Mouse (Mus musculus): ENCODE measurements around the gene Armt1. TPM values are rescaled to one million over a fixed set of nuclear protein-coding genes. Genes with fewer than 3 reads are reported as not detected.

Armt1 gene
- polyA plus RNA-seq, 1 experiment: 14.0 TPM

- TF ChIP-seq POLR2A (IDR thresholded peaks at IDR 0.05; ENCODE audit: borderline replicate concordance, extremely low read depth, insufficient read depth, insufficient read length, poor library complexity, severe bottlenecking) (no peak), CTCF (IDR thresholded peaks at IDR 0.05; ENCODE audit: borderline replicate concordance, extremely low read depth, insufficient read depth, insufficient read length) (no peak)
- no peak for DNase-seq (ENCODE audit: low read depth)
These were observed 24.1 kb downstream of the Armt1 start for GRCm38 (mm10) chr10:4456409-4456808.

DNA sequence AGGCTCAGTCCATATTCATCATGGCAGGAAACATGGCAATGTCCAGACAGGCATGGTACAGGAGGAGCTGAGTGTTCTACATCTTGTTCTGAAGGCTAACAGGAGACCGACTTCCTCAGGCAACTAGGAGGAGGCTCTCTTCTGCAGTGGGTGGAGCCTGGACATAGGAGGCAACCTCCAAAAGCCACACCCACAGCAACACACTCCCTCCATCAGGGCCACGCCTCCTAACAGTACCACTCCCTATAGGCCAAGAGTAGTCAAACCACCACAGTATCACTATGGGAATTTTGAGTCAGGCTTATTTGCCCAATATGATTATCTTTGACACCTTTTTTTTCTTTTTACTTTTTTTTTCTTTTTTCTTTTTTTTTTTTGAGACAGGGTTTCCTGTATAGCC, 27.9 kb downstream of the Armt1 start:
- no peak for DNase-seq (ENCODE audit: low read depth)
- TF ChIP-seq CTCF (IDR thresholded peaks at IDR 0.05; ENCODE audit: borderline replicate concordance, extremely low read depth, insufficient read depth, insufficient read length): no peak

DNA sequence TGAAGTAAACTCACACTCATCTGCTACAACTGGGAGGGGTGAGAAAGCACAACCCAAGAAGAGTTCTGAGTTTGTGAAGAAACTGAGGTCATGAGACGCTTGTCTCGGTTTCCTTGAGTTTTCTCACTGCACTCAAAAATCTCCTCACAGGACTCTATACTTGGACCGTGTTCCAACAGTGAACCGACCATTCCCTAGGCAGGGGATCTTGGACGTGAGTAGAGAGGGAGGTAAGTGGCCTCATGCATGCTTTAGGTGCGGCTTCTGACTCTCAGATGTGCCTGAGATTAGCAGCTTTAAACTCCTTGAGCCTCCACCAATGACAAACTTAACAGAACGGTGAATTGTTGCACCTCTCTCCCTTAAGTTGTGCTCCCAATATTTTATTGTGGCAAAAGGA, 33.5 kb downstream of the Armt1 start:
- DNase-seq (ENCODE audit: low read depth): no peak
- TF ChIP-seq CTCF (IDR thresholded peaks at IDR 0.05; ENCODE audit: borderline replicate concordance, extremely low read depth, insufficient read depth, insufficient read length) (no peak), POLR2A (IDR thresholded peaks at IDR 0.05; ENCODE audit: borderline replicate concordance, extremely low read depth, insufficient read depth, insufficient read length, poor library complexity, severe bottlenecking) (no peak)

GRCm38 (mm10) chr10:4469406-4469805, 37.1 kb downstream of the Armt1 start:
- TF ChIP-seq CTCF (IDR thresholded peaks at IDR 0.05; ENCODE audit: borderline replicate concordance, extremely low read depth, insufficient read depth, insufficient read length): no peak
- no peak for TF ChIP-seq POLR2A (IDR thresholded peaks at IDR 0.05; ENCODE audit: borderline replicate concordance, extremely low read depth, insufficient read depth, insufficient read length, poor library complexity, severe bottlenecking)
- no peak for DNase-seq (ENCODE audit: low read depth)

DNA sequence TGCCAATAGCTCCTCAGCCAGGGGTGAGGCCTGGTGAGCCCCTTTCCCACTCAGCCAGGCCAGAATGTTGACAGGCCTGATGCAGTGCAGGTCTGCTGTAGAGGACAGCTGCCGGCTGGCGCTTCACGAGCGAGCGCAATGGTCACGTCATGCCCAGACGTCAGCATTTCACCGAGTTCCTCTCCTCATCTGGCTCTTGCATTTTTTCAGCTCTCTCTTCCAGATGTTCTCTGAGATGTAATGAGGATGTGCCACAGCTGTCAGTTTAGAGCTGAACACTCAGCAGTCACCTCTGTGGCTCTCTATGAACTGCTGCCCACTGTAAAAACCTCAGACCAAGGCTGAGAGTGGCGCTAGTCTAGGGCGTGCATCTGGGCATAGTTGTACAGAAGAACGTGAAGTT, 41.3 kb downstream of the Armt1 start:
- TF ChIP-seq POLR2A (IDR thresholded peaks at IDR 0.05; ENCODE audit: borderline replicate concordance, extremely low read depth, insufficient read depth, insufficient read length, poor library complexity, severe bottlenecking) (no peak), CTCF (IDR thresholded peaks at IDR 0.05; ENCODE audit: borderline replicate concordance, extremely low read depth, insufficient read depth, insufficient read length) (no peak)
- DNase-seq (ENCODE audit: low read depth): no peak

GRCm38 (mm10) chr10:4475431-4475830, 43.2 kb downstream of the Armt1 start:
- no peak for DNase-seq (ENCODE audit: low read depth)
- TF ChIP-seq CTCF (IDR thresholded peaks at IDR 0.05; ENCODE audit: borderline replicate concordance, extremely low read depth, insufficient read depth, insufficient read length) (no peak), POLR2A (IDR thresholded peaks at IDR 0.05; ENCODE audit: borderline replicate concordance, extremely low read depth, insufficient read depth, insufficient read length, poor library complexity, severe bottlenecking) (no peak)

GRCm38 (mm10) chr10:4476604-4477003, 44.3 kb downstream of the Armt1 start:
- no peak for TF ChIP-seq CTCF (IDR thresholded peaks at IDR 0.05; ENCODE audit: borderline replicate concordance, extremely low read depth, insufficient read depth, insufficient read length)
- TF ChIP-seq POLR2A (IDR thresholded peaks at IDR 0.05; ENCODE audit: borderline replicate concordance, extremely low read depth, insufficient read depth, insufficient read length, poor library complexity, severe bottlenecking): no peak
- DNase-seq (ENCODE audit: low read depth): no peak

GRCm38 (mm10) chr10:4480929-4481328, 48.7 kb downstream of the Armt1 start:
- no peak for TF ChIP-seq CTCF (IDR thresholded peaks at IDR 0.05; ENCODE audit: borderline replicate concordance, extremely low read depth, insufficient read depth, insufficient read length)
- no peak for TF ChIP-seq POLR2A (IDR thresholded peaks at IDR 0.05; ENCODE audit: borderline replicate concordance, extremely low read depth, insufficient read depth, insufficient read length, poor library complexity, severe bottlenecking)
- no peak for DNase-seq (ENCODE audit: low read depth)

GRCm38 (mm10) chr10:4481695-4482094, 49.4 kb downstream of the Armt1 start:
- DNase-seq (ENCODE audit: low read depth): no peak
- TF ChIP-seq CTCF (IDR thresholded peaks at IDR 0.05; ENCODE audit: borderline replicate concordance, extremely low read depth, insufficient read depth, insufficient read length) (no peak), POLR2A (IDR thresholded peaks at IDR 0.05; ENCODE audit: borderline replicate concordance, extremely low read depth, insufficient read depth, insufficient read length, poor library complexity, severe bottlenecking) (no peak)

DNA sequence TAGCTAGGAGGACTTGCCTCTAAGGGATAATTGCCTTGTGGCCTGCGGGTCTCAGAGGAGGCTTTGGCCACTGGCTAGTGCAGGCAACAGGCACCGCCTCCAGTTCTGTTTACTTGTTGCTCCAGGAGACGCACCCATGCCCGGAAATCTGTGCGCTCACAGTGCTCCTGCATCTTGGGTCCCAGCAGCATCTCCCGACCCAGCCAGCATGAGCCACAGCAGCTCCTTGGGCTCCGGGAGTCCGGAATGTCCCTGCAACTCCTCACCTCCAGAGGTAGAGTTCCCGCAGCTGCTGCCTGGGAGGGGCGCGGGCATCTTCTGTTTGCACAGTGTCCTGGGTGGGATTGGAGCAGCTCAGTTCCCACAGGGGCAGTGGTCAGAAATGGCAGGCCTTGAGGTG, 50.1 kb downstream of the Armt1 start, which contains the start of gene Ccdc170:
Gene Ccdc170 (plus strand): TSS at position 148 of the 400 bp plus-strand sequence.
- no peak for DNase-seq (ENCODE audit: low read depth)
- TF ChIP-seq CTCF (IDR thresholded peaks at IDR 0.05; ENCODE audit: borderline replicate concordance, extremely low read depth, insufficient read depth, insufficient read length) (no peak), POLR2A (IDR thresholded peaks at IDR 0.05; ENCODE audit: borderline replicate concordance, extremely low read depth, insufficient read depth, insufficient read length, poor library complexity, severe bottlenecking) (no peak)

GRCm38 (mm10) chr10:4483848-4484247, 51.6 kb downstream of the Armt1 start:
- DNase-seq (ENCODE audit: low read depth): no peak
- TF ChIP-seq CTCF (IDR thresholded peaks at IDR 0.05; ENCODE audit: borderline replicate concordance, extremely low read depth, insufficient read depth, insufficient read length): no peak
- no peak for TF ChIP-seq POLR2A (IDR thresholded peaks at IDR 0.05; ENCODE audit: borderline replicate concordance, extremely low read depth, insufficient read depth, insufficient read length, poor library complexity, severe bottlenecking)

GRCm38 (mm10) chr10:4484986-4485385, 52.7 kb downstream of the Armt1 start:
- no peak for TF ChIP-seq CTCF (IDR thresholded peaks at IDR 0.05; ENCODE audit: borderline replicate concordance, extremely low read depth, insufficient read depth, insufficient read length)
- no peak for TF ChIP-seq POLR2A (IDR thresholded peaks at IDR 0.05; ENCODE audit: borderline replicate concordance, extremely low read depth, insufficient read depth, insufficient read length, poor library complexity, severe bottlenecking)
- DNase-seq (ENCODE audit: low read depth): no peak

DNA sequence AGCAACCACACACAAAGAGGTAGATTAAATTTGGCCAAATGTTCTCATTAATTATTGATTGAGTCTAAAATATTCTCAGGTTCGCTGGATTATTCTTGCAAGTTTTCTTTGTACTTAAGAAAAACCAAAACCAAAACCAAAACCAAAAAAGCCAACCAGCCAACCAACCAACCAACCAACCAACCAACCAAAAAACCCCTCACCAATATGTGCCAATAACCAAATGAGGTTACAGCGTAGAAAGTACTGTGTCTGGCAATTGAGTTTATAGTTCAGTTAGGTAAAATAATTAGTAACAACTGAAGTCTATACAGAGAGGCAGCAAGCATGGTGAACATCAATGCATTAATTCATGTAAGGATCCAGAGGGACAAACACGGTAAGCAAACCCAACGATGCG, 57.6 kb downstream of the Armt1 start:
- no peak for TF ChIP-seq POLR2A (IDR thresholded peaks at IDR 0.05; ENCODE audit: borderline replicate concordance, extremely low read depth, insufficient read depth, insufficient read length, poor library complexity, severe bottlenecking)
- TF ChIP-seq CTCF (IDR thresholded peaks at IDR 0.05; ENCODE audit: borderline replicate concordance, extremely low read depth, insufficient read depth, insufficient read length): no peak
- DNase-seq (ENCODE audit: low read depth): no peak
